Mouse (Mus musculus): ENCODE data around the gene Clcn1.

DNA sequence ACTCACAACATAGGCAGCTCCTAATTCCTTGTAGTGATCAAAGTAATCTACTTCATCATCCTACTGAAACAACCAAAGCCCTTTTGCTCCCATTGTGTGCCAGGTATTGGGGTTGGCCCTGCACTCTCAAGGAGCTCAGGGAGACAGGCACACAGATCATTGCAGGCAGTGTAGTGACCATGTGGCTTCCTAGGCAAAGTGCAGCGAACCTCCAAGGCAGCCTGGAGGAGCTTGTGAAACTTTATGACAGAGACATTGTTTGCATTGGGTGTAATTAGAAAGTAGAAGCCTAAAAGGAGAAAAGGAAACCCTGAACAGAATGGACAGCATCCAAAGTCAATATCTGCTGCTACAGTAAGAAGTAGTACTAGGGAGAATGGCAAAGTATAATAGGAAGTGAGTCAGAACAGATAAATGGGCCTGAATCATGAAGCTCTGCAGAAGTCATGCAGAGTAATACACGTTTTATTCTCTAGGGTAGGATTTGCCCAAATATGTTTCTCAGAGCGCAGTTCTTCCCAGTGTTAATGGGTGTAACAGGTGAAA lies 9.1 kb downstream of the Clcn1 start:
- no peak for TF ChIP-seq CTCF (IDR thresholded peaks at IDR 0.05; ENCODE audit: control insufficient read depth, insufficient read depth, insufficient read length)
- peak; percentile 53 for TF ChIP-seq MYOD1 (IDR thresholded peaks at IDR 0.05; ENCODE audit: control insufficient read depth, insufficient read length, low read depth)
- peak; percentile 72 for TF ChIP-seq MAX (IDR thresholded peaks at IDR 0.05)
- TF ChIP-seq CEBPB (IDR thresholded peaks at IDR 0.05; ENCODE audit: low read depth): peak; percentile 38
- no peak for TF ChIP-seq USF1 (IDR thresholded peaks at IDR 0.05; ENCODE audit: low read depth)

Measured in C2C12 (cell line).